Mouse (Mus musculus) ES-E14 (cell line): Measurements from ENCODE around the gene Ints5.

ENCODE experiments used
- HCFC1 ChIP-seq: IDR thresholded peaks from 2 replicates; pipeline ENCODE4 v1.6.1; 2012; ENCODE audit warnings: low read length, inconsistent platforms, borderline replicate concordance; ENCODE audit not compliant: insufficient read depth
- MAFK ChIP-seq: IDR thresholded peaks from 2 replicates; pipeline ENCODE4 v1.6.1; 2014; ENCODE audit warnings: mild to moderate bottlenecking, low read depth, low read length, inconsistent platforms; ENCODE audit not compliant: insufficient read depth
- ZC3H11A ChIP-seq: IDR thresholded peaks from 2 replicates; pipeline ENCODE4 v1.6.1; 2012; ENCODE audit warnings: low read depth, mild to moderate bottlenecking, inconsistent platforms, low read length, borderline replicate concordance
- ZNF384 ChIP-seq: IDR thresholded peaks from 2 replicates; pipeline ENCODE4 v1.6.1; 2012; ENCODE audit warnings: low read depth, low read length, inconsistent platforms

DNA sequence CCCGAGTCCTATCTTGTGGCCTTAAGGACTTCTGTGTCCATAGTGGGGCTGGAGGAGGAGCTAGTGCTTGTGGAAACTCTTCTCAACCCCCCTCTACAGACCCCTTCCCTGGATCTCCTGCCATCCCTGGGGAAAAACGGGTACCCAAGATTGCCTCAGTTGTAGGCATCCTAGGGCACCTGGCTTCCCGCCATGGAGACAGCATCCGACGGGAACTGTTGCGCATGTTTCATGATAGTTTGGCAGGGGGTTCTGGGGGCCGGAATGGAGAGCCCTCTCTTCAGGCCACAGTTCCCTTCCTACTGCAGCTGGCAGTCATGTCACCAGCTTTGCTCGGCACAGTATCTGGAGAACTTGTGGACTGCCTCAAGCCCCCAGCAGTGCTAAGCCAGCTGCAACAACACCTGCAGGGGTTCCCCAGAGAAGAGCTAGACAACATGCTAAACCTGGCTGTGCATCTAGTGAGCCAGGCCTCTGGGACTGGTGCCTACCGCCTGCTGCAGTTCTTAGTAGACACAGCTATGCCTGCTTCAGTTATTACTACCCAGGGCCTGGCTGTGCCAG lies 2.7 kb downstream of the Ints5 start:
- TF ChIP-seq MAFK: no peak
- no peak for TF ChIP-seq HCFC1
- no peak for TF ChIP-seq ZNF384
- no peak for TF ChIP-seq ZC3H11A
